Mouse (Mus musculus) CD4-positive, CD25-positive, alpha-beta regulatory T cell, adult 2 months (primary cell): ENCODE measurements around the gene Eno3.

ENCODE experiments used
- DNase-seq: peaks from one replicate; pipeline ENCODE4 v3.0.0-alpha.2; 2012; ENCODE audit warnings: low read depth, low spot score

The Eno3 gene

GRCm38 (mm10) chr11:70679894-70680293, 22.9 kb downstream of the Eno3 start:
- no peak for DNase-seq

GRCm38 (mm10) chr11:70681170-70681569, 24.2 kb downstream of the Eno3 start:
- no peak for DNase-seq

DNA sequence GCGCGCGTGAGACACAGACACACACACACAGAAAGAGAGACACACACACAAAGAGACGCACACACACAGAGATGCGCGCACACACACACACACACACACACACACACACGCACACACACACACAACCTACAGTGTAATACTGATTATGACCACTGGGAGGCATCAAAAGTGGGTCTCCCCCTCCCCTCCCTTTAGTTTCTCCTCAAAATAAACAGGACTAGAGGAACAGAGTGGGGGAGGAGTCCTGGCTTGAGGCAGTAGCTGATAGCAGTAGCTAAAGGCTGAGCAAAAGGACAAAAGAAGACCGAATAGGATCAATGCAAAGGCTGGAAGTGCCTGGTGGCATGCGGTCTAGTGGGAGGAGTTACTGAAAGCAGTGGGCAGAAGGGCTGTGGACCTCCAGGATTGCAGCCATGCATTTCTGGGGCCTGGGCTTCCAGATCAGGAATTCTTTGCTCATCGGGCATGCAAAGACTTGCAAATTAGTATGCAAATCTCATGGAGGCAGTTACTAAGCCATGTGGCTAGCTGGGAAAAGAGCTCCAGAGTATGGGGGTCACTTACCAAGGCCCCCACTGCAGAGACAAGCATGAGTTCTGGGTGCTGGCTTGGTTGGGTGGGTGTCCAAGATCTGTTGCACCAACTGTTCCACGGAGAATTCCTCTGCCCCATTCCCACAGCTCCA, 25.0 kb downstream of the Eno3 start:
- peak; percentile 73 for DNase-seq

- DNase-seq: no peak
These were observed 26.6 kb downstream of the Eno3 start for GRCm38 (mm10) chr11:70683640-70684039.

GRCm38 (mm10) chr11:70686901-70687566, 30.0 kb downstream of the Eno3 start:
- no peak for DNase-seq

GRCm38 (mm10) chr11:70687601-70688199, 30.7 kb downstream of the Eno3 start, which contains the start of gene Camta2:
Camta2 (minus strand) TSS chr11:70688105.
- DNase-seq: peak; percentile 85

GRCm38 (mm10) chr11:70688372-70688771, 31.4 kb downstream of the Eno3 start:
- no peak for DNase-seq

- DNase-seq: no peak
These were observed 32.6 kb downstream of the Eno3 start for GRCm38 (mm10) chr11:70689578-70689977.

GRCm38 (mm10) chr11:70693504-70693903, 36.5 kb downstream of the Eno3 start:
- no peak for DNase-seq

DNA sequence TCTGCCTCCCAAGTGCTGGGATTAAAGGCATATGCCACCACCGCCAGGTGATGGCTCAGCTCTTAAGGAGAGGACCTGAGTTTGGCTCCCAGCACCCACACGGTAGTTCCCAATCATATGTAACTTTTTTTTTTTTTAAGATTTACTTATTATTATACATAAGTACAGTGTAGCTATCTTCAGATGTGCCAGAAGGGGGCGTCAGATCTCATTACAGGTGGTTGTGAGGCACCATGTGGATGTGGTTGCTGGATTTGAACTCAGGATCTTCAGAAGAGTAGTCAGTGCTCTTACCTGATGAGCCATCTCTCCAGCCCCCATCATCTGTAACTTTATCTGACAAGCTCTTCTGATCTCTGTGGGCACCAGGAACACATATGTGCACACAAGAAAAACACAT, 40.4 kb downstream of the Eno3 start:
- DNase-seq: peak; percentile 68

GRCm38 (mm10) chr11:70699051-70699450, 42.0 kb downstream of the Eno3 start:
- no peak for DNase-seq

DNA sequence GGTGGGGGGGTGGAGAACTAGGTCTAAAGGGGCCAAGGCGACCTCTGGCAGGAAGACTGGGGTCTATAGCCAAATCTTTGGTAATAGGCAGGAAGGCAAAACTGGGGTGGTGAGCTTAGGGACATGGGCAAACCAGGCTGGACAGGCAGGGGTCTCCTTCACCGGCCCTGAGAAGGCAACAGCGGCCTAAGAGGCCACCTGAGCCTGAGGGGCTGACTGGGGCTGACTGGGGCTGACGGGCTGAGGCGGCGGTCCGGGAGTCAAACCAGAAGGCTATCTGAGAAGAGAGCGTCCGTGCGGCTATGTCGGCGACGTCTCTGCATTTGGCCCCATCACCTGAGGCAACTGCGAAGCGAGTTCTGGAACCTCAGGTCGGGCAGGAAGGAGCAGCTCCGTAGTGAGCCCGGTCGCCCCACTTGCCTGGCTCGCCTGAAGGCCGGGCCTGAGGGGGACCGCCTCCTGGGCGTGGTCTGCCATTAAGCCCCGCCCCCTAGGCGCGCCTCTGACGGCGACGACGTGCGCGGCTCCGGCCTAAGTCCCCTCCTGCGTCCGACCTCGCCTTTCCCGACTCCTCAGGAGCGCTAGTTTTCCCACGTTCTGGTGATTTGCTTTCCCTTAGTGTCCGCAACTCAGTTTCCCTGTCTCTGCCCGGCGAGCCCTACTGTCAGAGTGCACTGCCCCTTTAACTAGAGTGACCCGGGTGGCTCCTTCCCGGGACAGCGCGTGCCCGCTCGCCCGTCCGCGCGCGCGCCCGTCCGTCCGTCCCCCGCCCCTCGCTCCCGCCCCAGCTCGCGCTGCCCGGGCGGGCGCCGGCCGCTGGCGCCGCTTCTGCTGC, 42.9 kb downstream of the Eno3 start, which contains the start of the genes Inca1 and Kif1c:
TSS of gene Inca1 (minus strand) at position 434 of the 835 bp plus-strand sequence.
TSS of gene Kif1c (plus strand) at position 827 of the 835 bp plus-strand sequence.
- DNase-seq: peak; percentile 97

DNA sequence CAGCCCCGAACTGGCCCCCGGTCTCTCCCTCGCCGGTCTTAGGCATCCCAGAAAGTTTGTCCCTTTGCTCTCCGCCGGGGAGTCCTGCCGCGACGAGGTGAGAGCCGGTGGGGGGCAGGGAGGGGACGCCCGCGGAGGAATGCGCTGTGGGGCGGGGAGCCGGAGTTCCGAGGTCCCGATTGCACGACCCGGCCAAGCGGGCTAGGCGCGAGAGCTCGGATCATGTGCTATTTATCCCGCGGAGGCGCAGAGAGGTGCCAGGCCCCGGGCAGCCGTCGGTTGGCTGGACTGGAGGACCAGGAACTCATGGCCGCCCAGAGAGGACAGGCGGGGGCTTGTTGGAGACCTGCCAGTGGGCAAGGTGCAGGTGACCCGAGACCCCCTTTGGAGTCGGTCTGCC, 43.6 kb downstream of the Eno3 start:
- peak; percentile 70 for DNase-seq

- peak; percentile 13 for DNase-seq
These were observed 44.4 kb downstream of the Eno3 start for GRCm38 (mm10) chr11:70701221-70701955.

- DNase-seq: no peak
These were observed 45.2 kb downstream of the Eno3 start for GRCm38 (mm10) chr11:70701984-70702733.

- no peak for DNase-seq
These were observed 45.8 kb downstream of the Eno3 start for GRCm38 (mm10) chr11:70702781-70703180.

DNA sequence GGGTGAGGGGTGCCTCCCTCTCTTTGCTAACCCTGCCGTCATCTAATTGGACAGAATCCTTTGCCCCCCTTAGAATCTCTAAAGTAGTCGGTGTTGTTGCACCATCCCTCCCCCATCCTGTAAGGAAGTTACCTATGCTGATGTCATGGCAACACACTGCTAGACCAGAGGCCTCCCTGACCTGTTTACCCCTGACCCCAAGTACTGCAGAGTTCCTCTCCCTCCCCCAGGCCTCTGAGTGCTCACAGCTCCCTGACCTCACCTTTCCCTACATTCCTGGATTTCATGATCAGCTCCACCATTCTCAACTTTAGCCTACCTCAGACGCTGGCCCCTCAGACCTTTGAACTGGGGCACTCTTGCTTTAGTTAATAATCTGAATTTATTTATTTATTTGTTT, 49.1 kb downstream of the Eno3 start:
- DNase-seq: no peak

GRCm38 (mm10) chr11:70711026-70711425, 54.0 kb downstream of the Eno3 start:
- no peak for DNase-seq
